Mouse (Mus musculus) adrenal gland, postnatal 0 days (tissue): ENCODE results near the gene Scn2a. TPM values are rescaled to one million over a fixed set of nuclear protein-coding genes. Genes with fewer than 3 reads are reported as not detected.

Experiments used
- polyA plus RNA-seq: library from polyadenylated mRNA; unstranded; fragments of >200 nt; fragmentation: Nextera tagmentation; extraction: Ambion mirVana; gene quantifications from 2 replicates; pipeline ENCODE4 v1.2.1, GENCODE M21; 2015

The Scn2a gene
- 3.0 and 6.9 TPM in 2 replicates for polyA plus RNA-seq

DNA sequence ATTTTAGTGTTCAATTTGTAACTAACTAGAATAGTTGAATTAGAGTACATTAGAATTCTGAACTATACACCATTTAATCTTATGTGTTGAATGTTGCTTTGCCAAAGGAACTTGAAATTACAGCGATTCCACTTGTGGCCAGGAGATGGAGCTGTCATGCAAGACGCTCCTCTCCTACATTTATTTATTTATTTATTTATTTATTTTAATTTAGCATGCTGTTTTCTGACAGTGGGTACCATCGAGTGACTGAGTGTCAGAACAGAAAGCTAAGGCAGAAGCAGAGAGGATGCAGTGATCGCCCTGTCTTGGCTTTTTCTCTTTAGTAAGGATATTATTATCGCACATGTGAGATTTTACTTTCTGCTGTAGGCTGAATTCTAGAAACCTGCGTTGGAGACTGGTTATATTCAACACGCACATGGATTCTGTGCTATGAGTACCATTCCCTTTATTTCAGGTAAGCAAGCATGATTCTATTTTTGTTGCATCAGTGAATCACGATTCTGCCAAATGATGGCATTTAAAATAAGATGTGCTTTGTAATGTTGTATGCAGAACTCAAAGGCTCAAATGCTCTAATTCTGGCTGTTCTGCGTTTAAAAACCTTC is at the start of gene Scn2a:
Gene Scn2a, plus strand, starts transcription at position 216 of the 611 bp plus-strand sequence.

Other genes starting within 250 kb of the Scn2a start
- gene Scn3a, start 53.1 kb upstream of the Scn2a start, polyA plus RNA-seq = 5.2 and 11.5 TPM in 2 replicates
- gene Csrnp3, start 225.0 kb downstream of the Scn2a start, polyA plus RNA-seq = 2.6 and 4.3 TPM in 2 replicates